Mouse (Mus musculus) small intestine, adult 2 months (tissue): ENCODE data around the gene Trim3.

Experiments
- CTCF ChIP-seq: fragments of 200-500 bp; IDR thresholded peaks from 2 replicates; pipeline ENCODE4 v1.5.1; 2012; ENCODE audit warnings: low read depth, mild to moderate bottlenecking, control low read depth, inconsistent platforms, low read length, moderate library complexity, mixed read lengths; ENCODE audit not compliant: insufficient replicate concordance, insufficient read length; ENCODE audit errors: extremely low read depth
- POLR2A ChIP-seq: fragments of 200-500 bp; IDR thresholded peaks from 2 replicates; pipeline ENCODE4 v1.6.1; 2012; ENCODE audit warnings: low read depth, mild to moderate bottlenecking, control low read depth, inconsistent platforms, low read length, moderate library complexity

GRCm38 (mm10) chr7:105555571-105555970 lies 77.8 kb downstream of the Trim3 start:
- TF ChIP-seq CTCF (no peak), POLR2A (no peak)
